Mouse (Mus musculus) neural tube, embryonic 12.5 days (tissue): ENCODE data around the gene Tbx6. TPM values are rescaled to one million over a fixed set of nuclear protein-coding genes. Genes with fewer than 3 reads are reported as not detected.

Experiments
- ATAC-seq: fragments of 200-750 bp; cut with Nextera tagmentation; 2 replicates; pipeline ENCODE4 v1.8.0; 2017; ENCODE audit warnings: low read depth, mild to moderate bottlenecking, moderate TSS enrichment, moderate library complexity; ENCODE audit not compliant: low FRiP score
- H3K27ac ChIP-seq: fragments of 300-500 bp; sonication (generic); 2 replicates; pipeline ENCODE4 v1.5.1; 2016
- H3K27me3 ChIP-seq: fragments of 300-500 bp; sonication (generic); replicated peaks from 2 replicates; pipeline ENCODE4 v1.6.1; 2016; ENCODE audit warnings: mild to moderate bottlenecking
- H3K36me3 ChIP-seq: fragments of 300-500 bp; sonication (generic); 2 replicates; pipeline ENCODE4 v1.6.1; 2016; ENCODE audit warnings: mild to moderate bottlenecking
- H3K4me1 ChIP-seq: fragments of 300-500 bp; sonication (generic); 2 replicates; pipeline ENCODE4 v1.6.1; 2016
- H3K4me2 ChIP-seq: fragments of 300-500 bp; sonication (generic); replicated peaks from 2 replicates; pipeline ENCODE4 v1.6.1; 2016; ENCODE audit warnings: mild to moderate bottlenecking
- H3K4me3 ChIP-seq: fragments of 300-500 bp; sonication (generic); 2 replicates; pipeline ENCODE4 v1.5.1; 2016
- H3K9ac ChIP-seq: fragments of 300-500 bp; sonication (generic); 2 replicates; pipeline ENCODE4 v1.6.1; 2016; ENCODE audit warnings: mild to moderate bottlenecking
- H3K9me3 ChIP-seq: fragments of 300-500 bp; sonication (generic); 2 replicates; pipeline ENCODE4 v1.6.1; 2016; ENCODE audit warnings: mild to moderate bottlenecking
- WGBS: fragments of 180-500 bp; shearing (Covaris S2); methylation state at CpG from one replicate; pipeline ENCODE4 v1.1.7; 2016; 5-methylcytosine and 5-hydroxymethylcytosine counted together
- polyA plus RNA-seq: library from polyadenylated mRNA; unstranded; fragments of >200 nt; fragmentation: Nextera tagmentation; extraction: Ambion mirVana; gene quantifications from 2 replicates; pipeline ENCODE4 v1.2.1, GENCODE M21; 2016

The Tbx6 gene
- polyA plus RNA-seq, 1 experiment from 2014 or later, result 0.68 TPM

DNA sequence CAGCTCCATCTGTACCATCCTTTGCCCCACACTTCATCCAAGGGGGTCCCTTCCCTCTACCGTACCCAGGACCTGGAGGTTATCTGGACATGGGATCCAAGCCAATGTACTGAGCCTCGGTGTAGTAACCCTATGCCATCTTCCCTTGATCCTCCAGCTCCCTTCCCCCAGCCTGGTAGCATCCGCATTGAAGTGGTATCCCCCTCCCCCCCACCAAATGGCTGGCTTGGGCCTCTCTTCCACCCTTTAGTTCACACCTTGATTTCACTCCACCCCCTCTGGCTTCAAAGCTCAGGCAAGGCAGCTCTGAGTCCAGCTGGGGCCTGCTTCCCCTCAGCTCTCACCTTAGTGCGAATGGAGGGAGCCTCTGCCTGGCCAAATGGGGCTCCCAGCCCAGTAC lies 3.8 kb downstream of the Tbx6 start:
- H3K9ac ChIP-seq, result no peak overlapping the region
- no peak overlapping the region for H3K4me3 ChIP-seq
- no peaks in the 10 kb centered on the region for H3K9me3 ChIP-seq
- no peak overlapping the region for H3K4me2 ChIP-seq
- no peak for ATAC-seq
- peaks cover 15% of the 10 kb centered on the region for H3K4me1 ChIP-seq
- H3K27ac ChIP-seq, result no peak overlapping the region
- WGBS, result 79% methylated on average over 4 of the region's 4 CpGs
- H3K36me3 ChIP-seq, result peaks cover 64% of the 10 kb centered on the region
- no peaks in the 10 kb centered on the region for H3K27me3 ChIP-seq

DNA sequence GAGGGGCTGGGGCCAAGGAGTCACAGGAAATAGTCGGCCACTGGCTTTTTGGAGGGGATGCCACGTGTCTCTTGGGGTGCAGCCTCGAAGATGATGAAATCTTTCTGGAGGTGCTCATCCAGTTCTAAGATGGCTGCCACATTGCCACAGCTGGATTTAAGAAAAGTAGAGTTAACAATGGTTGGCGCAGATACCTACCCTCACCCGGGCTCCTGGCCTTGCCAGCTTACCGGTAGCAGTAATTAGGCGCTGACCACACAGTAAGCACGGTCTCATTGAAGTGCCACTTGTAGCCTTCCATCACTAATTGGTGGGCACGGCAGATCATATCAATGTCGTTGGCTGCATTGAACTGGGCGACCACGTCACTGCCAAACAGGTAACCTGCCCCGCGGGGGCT lies 4.9 kb downstream of the Tbx6 start:
- Histone ChIP-seq H3K4me2 (no peak overlapping the region), H3K4me1 (peaks cover 18% of the 10 kb centered on the region), H3K9me3 (no peaks in the 10 kb centered on the region), H3K4me3 (no peak overlapping the region), H3K9ac (no peak overlapping the region), H3K27ac (no peak overlapping the region), H3K27me3 (no peaks in the 10 kb centered on the region), H3K36me3 (peaks cover 66% of the 10 kb centered on the region)
- 92% methylated on average over 14 of the region's 14 CpGs for WGBS
- ATAC-seq, result no peak

DNA sequence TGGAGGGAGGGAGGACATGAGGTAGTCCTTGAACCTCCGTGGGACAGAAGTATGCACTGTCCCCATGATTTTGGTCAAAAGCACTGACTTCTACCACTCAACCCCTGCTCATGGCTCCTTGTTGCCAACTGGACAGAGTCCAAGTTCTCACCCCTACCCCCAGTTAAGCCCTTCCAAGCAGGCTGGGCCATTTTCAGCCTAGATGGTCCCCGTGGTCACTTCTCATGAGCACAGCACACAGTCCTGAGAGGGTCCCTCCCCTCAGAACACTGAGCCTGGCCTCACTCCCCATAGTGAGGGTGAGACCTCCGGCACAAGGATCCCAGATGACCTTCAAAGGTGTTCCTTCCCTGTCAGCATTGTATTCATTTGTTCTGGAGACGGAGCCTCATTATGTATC lies 7.9 kb downstream of the Tbx6 start:
- Histone ChIP-seq H3K9me3 (no peaks in the 10 kb centered on the region), H3K36me3 (peaks cover 60% of the 10 kb centered on the region), H3K27me3 (no peaks in the 10 kb centered on the region), H3K4me1 (peaks cover 22% of the 10 kb centered on the region), H3K4me3 (no peak overlapping the region), H3K27ac (no peak overlapping the region), H3K9ac (no peak overlapping the region), H3K4me2 (no peak overlapping the region)
- WGBS, result 95% methylated on average over 4 of the region's 4 CpGs
- ATAC-seq, result no peak

DNA sequence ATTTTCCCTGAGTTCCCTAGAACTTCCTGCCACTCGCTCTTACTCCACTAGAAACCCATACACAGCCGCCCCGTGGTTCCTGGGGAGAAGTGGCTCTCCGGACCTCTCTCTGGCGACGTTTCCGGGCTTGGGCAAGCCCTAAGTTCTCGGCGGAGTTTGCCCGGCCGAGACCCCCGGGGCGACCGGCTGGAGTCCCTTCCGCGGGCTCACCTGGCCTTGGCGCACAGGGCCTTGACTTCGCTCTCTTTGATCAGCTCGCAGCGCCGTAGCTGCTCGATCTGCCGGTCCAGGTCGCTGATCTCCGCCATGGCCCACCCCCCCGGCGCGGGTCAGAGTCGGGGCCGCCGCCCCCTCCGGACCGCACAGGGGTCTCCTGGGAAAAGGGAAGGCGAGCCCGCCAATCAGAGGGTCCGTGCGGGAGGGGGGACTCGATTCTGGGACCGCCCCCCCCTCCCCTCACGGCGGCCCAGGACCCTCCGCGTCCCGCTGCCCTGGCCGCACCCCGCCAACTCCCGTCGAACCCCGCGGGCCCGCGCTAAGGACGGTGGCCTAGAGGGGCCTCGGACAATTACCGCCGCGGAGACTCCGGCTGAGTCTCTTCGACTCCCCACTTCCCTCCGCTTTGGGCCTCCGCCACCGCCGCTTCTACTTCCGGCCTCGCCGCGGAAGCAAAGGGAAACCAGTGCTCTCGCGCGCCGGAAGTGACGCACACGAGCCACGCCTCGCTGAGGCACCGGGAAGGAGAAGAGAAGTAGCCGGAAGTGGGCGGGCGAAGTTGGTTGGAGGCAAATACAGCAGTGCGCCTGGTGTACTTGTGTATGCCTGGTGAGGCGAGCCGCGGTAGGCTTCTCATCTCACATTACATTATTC lies 10.8 kb downstream of the Tbx6 start, which contains the start of gene Ppp4c:
Gene Ppp4c, minus strand, starts transcription at position 646 of the 870 bp plus-strand sequence.
- Histone ChIP-seq H3K4me2 (peak within 1 kb of the TSS; percentile 81), H3K9ac (peak within 1 kb of the TSS; percentile 93), H3K4me3 (peak within 1 kb of the TSS; percentile 97), H3K4me1 (peaks cover 38% of the 10 kb centered on the region), H3K9me3 (no peaks in the 10 kb centered on the region), H3K36me3 (peaks cover 56% of the 10 kb centered on the region), H3K27me3 (no peaks in the 10 kb centered on the region), H3K27ac (peak within 1 kb of the TSS; percentile 69)
- ATAC-seq, result peak; percentile 93
- under 1% methylated on average over 82 of the region's 83 CpGs for WGBS

DNA sequence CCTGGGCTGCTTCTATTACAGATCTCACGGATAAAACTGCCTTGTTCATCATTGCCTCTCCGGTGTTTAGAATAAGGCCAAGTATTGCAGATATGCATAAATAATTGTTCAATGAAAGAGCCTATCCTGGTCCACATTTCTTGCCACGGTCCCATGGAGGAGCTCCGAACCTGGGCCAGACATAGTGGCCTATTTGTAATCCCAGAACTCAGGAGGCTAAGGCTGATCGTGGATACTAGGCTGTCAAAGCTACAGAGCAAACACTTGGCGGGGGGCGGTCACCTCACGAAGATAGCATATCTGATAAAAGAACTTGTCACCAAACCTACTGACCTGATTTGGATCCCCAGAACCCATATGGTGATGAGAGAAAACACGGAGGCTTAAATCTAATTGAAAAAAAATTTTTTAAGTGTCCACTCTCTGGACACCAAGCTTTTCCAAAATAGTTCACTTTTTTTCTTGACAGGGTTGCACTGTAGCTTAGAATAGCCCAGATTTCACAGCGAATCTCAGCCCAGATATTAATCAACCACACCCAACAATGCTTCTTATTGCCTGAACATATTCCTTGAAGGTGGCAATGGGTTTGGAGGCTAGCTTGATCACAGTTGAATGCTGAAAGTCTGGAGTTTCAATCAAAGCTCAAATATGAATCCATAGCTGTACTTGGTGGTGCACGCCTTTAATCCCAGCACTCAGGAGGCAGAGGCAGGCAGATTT lies 11.6 kb downstream of the Tbx6 start:
- peaks cover 46% of the 10 kb centered on the region for H3K4me1 ChIP-seq
- H3K36me3 ChIP-seq, result peaks cover 52% of the 10 kb centered on the region
- no peaks in the 10 kb centered on the region for H3K9me3 ChIP-seq
- H3K4me2 ChIP-seq, result peak overlapping the region; percentile 81
- 0 out of 2 replicates have a peak overlapping the region, but pooled peaks have one; percentile 69 for H3K27ac ChIP-seq
- H3K9ac ChIP-seq, result peak overlapping the region; percentile 93
- peak; percentile 51 for ATAC-seq
- WGBS, result 32% methylated on average over 11 of the region's 11 CpGs
- peak overlapping the region; percentile 97 for H3K4me3 ChIP-seq
- no peaks in the 10 kb centered on the region for H3K27me3 ChIP-seq

DNA sequence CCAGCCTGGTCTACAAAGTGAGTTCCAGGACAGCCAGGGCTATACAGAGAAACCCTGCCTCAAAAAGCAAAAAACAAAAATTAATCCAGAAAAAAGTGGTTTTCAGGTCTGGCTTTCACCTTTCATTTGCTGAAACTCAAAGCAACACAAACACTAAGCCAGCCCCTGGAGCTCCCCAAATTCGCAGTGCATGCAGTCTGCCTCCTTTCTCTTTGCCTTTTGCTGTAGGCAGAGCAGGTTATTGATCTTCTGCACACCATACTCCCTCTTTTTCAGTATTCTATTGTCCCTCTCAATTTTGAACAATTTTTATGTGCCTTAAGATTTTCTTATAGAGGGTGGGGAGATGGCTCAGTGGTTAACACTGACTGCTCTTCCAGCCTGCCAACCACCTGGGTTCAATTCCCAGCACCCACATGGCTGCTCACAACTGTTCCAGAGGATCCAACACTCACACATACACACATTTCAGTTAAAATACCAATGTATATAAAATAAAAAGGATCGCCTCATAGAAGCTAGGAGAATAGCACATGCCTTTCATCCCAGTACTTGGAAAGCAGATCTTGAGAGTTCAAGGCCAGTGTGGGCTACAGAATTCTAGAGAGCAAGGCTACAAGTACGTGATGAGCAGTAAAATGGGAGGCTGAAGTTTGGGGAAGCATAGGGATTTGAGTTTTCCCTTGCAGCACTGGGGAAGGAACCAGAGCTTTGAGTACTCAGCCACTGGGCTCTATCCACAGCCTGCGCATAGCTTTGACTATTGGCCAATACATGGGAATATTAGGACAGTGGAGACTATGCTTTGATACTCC lies 12.4 kb downstream of the Tbx6 start:
- Histone ChIP-seq H3K36me3 (peaks cover 45% of the 10 kb centered on the region), H3K9me3 (no peaks in the 10 kb centered on the region), H3K4me3 (no peak overlapping the region), H3K4me2 (0 out of 2 replicates have a peak overlapping the region, but pooled peaks have one; percentile 81), H3K4me1 (peaks cover 53% of the 10 kb centered on the region), H3K27ac (no peak overlapping the region), H3K27me3 (no peaks in the 10 kb centered on the region), H3K9ac (no peak overlapping the region)
- ATAC-seq, result no peak
- WGBS, result 75% methylated on average over 4 of the region's 4 CpGs

DNA sequence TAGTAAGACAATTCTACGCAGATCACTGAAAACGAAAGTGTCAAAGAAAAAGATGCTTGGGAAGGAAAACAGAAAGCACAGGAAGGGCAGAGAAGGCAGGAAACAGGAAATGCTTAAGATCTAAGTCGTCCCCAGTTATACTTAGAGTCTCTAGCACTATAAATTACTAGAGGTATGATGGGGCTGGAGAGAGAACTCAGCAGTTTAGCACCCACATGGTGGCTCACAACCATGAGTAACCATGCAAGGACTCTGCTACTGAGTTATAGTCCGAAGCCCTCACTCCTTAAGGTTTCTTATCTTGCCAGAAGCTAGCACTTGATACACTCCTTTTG lies 13.0 kb downstream of the Tbx6 start:
- Histone ChIP-seq H3K27ac (no peak overlapping the region), H3K27me3 (no peaks in the 10 kb centered on the region), H3K4me2 (no peak overlapping the region), H3K36me3 (peaks cover 39% of the 10 kb centered on the region), H3K9ac (no peak overlapping the region), H3K4me1 (peaks cover 53% of the 10 kb centered on the region), H3K9me3 (no peaks in the 10 kb centered on the region), H3K4me3 (no peak overlapping the region)
- no peak for ATAC-seq
- 79% methylated on average over 4 of the region's 4 CpGs for WGBS

DNA sequence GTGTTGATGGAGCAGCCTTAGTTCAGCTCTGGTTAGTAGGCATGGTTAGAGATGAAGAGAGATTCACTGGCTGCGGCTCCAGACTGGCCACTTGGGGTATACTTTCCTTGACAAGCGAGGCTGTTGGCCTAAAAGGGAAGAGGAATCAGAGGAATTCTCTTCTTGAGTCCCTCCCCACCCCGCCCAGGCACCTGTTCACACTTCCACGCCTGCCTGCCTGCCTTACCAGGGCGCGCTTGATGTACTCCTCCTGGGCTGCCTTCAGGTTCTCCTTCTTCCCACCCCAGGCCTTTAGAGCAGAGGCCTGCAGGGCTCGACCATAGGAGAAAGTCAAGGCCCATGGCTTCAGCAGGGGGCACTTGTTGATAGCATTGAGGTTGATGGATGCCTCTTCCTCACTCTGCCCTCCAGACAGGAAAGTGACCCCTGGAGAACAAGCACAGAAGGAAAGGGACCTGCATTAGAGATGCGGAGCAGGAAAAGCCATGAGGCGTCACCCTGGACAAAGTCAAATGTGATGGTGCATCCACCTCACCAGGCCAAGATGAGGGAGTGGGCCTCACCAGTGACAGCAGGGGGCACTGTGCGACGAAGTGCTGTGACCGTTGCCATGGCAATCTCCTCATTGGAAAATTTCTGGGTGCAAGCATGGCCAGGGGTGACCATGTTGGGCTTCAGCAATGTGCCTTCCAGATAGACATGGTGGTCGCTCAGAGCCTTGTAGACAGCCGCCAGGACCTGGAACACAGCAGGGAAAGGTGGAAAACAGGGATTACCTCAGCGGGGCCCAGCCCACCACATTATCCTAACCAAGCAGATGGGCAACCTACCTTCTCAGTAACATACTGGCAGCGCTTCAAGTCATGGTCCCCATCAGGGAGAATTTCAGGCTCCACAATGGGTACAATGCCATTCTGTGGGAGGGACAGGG lies 14.4 kb downstream of the Tbx6 start:
- H3K27me3 ChIP-seq, result no peaks in the 10 kb centered on the region
- no peak for ATAC-seq
- 78% methylated on average over 16 of the region's 16 CpGs for WGBS
- peaks cover 57% of the 10 kb centered on the region for H3K4me1 ChIP-seq
- H3K9ac ChIP-seq, result no peak overlapping the region
- no peak overlapping the region for H3K4me2 ChIP-seq
- no peak overlapping the region for H3K27ac ChIP-seq
- H3K9me3 ChIP-seq, result no peaks in the 10 kb centered on the region
- H3K4me3 ChIP-seq, result no peak overlapping the region
- peaks cover 29% of the 10 kb centered on the region for H3K36me3 ChIP-seq

DNA sequence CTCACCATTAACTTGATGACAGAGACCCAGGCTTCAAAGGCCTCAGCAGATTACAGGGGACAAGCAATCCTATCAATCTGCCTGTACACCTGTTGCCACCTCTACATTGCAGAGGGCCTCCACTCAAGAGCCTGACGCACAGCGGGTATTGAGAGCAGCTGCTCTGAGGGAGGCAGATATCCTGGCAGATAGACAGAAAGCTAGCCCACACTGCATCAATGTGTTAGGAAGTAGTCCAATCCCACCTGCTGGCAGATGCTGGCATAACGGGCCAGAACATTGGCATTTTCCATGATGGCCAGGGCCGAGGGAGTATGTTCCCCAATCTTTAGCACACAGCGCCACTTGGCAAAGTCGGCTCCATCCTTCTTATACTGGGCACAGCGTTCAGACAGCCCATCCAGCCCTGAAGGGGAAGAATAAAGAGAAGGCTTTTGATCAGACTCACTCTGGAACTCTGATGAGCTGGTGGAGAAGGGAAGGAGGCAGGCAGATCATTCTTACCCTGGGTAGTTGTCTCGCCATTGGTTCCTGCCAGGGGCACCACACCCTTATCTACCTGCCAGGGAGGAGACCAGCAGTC lies 15.2 kb downstream of the Tbx6 start:
- H3K9ac ChIP-seq, result no peak overlapping the region
- H3K4me1 ChIP-seq, result peaks cover 49% of the 10 kb centered on the region
- no peak overlapping the region for H3K4me3 ChIP-seq
- H3K36me3 ChIP-seq, result peaks cover 29% of the 10 kb centered on the region
- peak overlapping the region; percentile 14; the same call in 1 of the 2 replicates for H3K4me2 ChIP-seq
- ATAC-seq, result no peak
- WGBS, result 77% methylated on average over 8 of the region's 8 CpGs
- H3K9me3 ChIP-seq, result no peaks in the 10 kb centered on the region
- no peaks in the 10 kb centered on the region for H3K27me3 ChIP-seq
- no peak overlapping the region for H3K27ac ChIP-seq

DNA sequence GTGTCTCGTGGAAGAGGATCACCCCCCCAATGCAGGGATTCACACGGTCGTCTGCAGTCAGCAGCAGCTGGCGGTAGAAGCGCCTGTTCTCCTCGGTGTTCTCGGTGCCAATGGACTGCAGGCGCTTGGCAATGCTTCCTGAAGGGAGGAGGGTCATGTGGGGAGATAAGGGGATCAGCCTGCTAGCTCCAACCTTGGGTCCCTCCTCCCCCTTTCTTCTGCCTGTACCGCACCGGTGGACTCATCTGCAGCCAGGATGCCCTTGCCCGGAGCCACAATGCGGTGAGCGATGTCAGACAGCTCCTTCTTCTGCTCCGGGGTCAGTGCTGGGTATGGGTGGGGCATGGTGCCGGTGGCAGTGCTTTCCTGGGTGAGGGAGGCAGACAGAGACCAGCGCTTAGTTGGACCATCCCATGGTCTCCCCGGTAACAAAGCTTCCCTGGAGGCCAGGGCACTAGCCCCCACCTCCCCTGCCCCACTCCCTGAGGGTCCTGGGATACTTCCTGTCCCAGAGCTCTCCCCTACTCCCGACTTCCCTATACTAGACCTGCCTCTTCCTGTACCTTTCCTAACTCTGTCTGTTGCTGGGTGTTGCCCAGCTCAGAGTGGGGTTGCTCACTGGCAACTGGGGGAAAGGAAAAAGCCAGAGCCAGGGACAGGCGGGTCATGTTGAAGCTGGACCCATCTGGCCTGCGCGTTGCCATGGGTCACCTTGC lies 16.3 kb downstream of the Tbx6 start, which contains the start of gene Fam57b:
Gene Fam57b, plus strand, starts transcription at position 258 of the 716 bp plus-strand sequence.
- H3K36me3 ChIP-seq, result peaks cover 32% of the 10 kb centered on the region
- H3K4me1 ChIP-seq, result peaks cover 46% of the 10 kb centered on the region
- peak within 1 kb of the TSS; percentile 86 for H3K9ac ChIP-seq

More for the DNA sequence above, 16.3 kb downstream of the Tbx6 start, which contains the start of gene Fam57b:
- peak within 1 kb of the TSS; percentile 90; the same call in 1 of the 2 replicates for H3K27ac ChIP-seq
- no peak for ATAC-seq
- H3K9me3 ChIP-seq, result no peaks in the 10 kb centered on the region
- H3K27me3 ChIP-seq, result no peaks in the 10 kb centered on the region
- WGBS, result 35% methylated on average over 21 of the region's 21 CpGs
- H3K4me2 ChIP-seq, result peak within 1 kb of the TSS; percentile 84
- H3K4me3 ChIP-seq, result peak within 1 kb of the TSS; percentile 74
